Mouse (Mus musculus) stomach, postnatal 0 days (tissue): ENCODE data around the gene Ehd4. TPM values are rescaled to one million over a fixed set of nuclear protein-coding genes. Genes with fewer than 3 reads are reported as not detected.

Source experiments
- ATAC-seq: fragments of 200-750 bp; cut with Nextera tagmentation; 2 replicates; pipeline ENCODE4 v1.8.0; 2017; ENCODE audit not compliant: low FRiP score, low TSS enrichment
- DNase-seq: peaks from one replicate; pipeline ENCODE4 v3.0.0-alpha.2; 2016; ENCODE audit warnings: low spot score
- H3K27ac ChIP-seq: fragments of 300-500 bp; sonication (generic); replicated peaks from 2 replicates; pipeline ENCODE4 v1.5.1; 2014; ENCODE audit warnings: mild to moderate bottlenecking, control low read depth
- H3K27me3 ChIP-seq: fragments of 300-500 bp; sonication (generic); 2 replicates; pipeline ENCODE4 v1.6.1; 2014; ENCODE audit warnings: low read length; ENCODE audit not compliant: control insufficient read depth, insufficient read depth
- H3K36me3 ChIP-seq: fragments of 300-500 bp; sonication (generic); 2 replicates; pipeline ENCODE4 v1.6.1; 2014; ENCODE audit warnings: low read length, mixed read lengths; ENCODE audit not compliant: control insufficient read depth, insufficient read depth
- H3K4me1 ChIP-seq: fragments of 300-500 bp; sonication (generic); replicated peaks from 2 replicates; pipeline ENCODE4 v1.6.1; 2014; ENCODE audit warnings: antibody characterized with exemption; ENCODE audit not compliant: control insufficient read depth, insufficient read depth
- H3K4me2 ChIP-seq: fragments of 300-500 bp; sonication (generic); replicated peaks from 2 replicates; pipeline ENCODE4 v1.6.1; 2014; ENCODE audit warnings: low read depth, mild to moderate bottlenecking, control low read depth, moderate library complexity
- H3K4me3 ChIP-seq: fragments of 300-500 bp; sonication (generic); 2 replicates; pipeline ENCODE4 v1.5.1; 2014; ENCODE audit warnings: low read depth, low read length, control low read depth
- H3K9ac ChIP-seq: fragments of 300-500 bp; sonication (generic); 2 replicates; pipeline ENCODE4 v1.6.1; 2014; ENCODE audit warnings: mild to moderate bottlenecking, low read length, control low read depth, mixed read lengths
- H3K9me3 ChIP-seq: fragments of 300-500 bp; sonication (generic); 2 replicates; pipeline ENCODE4 v1.6.1; 2016; ENCODE audit warnings: low read length; ENCODE audit not compliant: control insufficient read depth
- CTCF ChIP-seq: IDR thresholded peaks from 2 replicates; pipeline ENCODE4 v1.5.1; 2016; ENCODE audit warnings: antibody characterized with exemption, low read depth, mild to moderate bottlenecking, moderate library complexity
- EP300 ChIP-seq: optimal IDR thresholded peaks from 2 replicates; pipeline ENCODE3; 2016; ENCODE audit warnings: antibody characterized with exemption
- WGBS: fragments of 180-500 bp; shearing (Covaris S2); extraction: QIAGEN DNeasy Blood & Tissue Kit; methylation state at CpG from one replicate; pipeline ENCODE4 v1.1.7; 2014; 5-methylcytosine and 5-hydroxymethylcytosine counted together
- polyA plus RNA-seq: library from polyadenylated mRNA; unstranded; fragments of >200 nt; fragmentation: Nextera tagmentation; extraction: Ambion mirVana; gene quantifications from 2 replicates; pipeline ENCODE4 v1.2.1, GENCODE M21; 2015

The Ehd4 gene
- polyA plus RNA-seq, 1 experiment from 2014 or later, result 75.1 TPM

DNA sequence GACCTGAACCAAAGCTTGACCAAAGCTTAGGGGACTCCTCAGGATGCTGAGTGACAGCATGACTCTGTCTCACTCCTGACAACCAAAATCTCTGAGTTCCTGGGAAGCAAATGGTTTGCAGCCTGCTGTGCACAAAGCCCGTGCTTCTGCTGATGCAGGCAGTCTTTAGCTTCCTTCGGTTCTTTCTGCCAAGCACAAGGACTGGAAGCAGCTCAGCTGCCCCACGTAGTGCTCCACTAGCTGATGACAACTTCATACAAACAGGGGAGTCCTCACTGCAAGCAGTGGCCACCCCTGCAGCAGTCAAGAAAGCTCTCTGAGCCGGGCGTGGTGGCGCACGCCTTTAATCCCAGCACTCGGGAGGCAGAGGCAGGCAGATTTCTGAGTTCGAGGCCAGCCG lies 11.1 kb upstream of the Ehd4 start:
- Histone ChIP-seq H3K4me2 (no peak overlapping the region), H3K9ac (no peak overlapping the region), H3K4me1 (no peaks in the 10 kb centered on the region), H3K27ac (no peak overlapping the region), H3K27me3 (no peaks in the 10 kb centered on the region), H3K9me3 (no peaks in the 10 kb centered on the region), H3K4me3 (no peak overlapping the region), H3K36me3 (no peaks in the 10 kb centered on the region)
- no peak for ATAC-seq
- TF ChIP-seq CTCF, result no peak
- no peak for TF ChIP-seq EP300
- WGBS, result 65% methylated on average over 10 of the region's 10 CpGs
- no peak for DNase-seq

DNA sequence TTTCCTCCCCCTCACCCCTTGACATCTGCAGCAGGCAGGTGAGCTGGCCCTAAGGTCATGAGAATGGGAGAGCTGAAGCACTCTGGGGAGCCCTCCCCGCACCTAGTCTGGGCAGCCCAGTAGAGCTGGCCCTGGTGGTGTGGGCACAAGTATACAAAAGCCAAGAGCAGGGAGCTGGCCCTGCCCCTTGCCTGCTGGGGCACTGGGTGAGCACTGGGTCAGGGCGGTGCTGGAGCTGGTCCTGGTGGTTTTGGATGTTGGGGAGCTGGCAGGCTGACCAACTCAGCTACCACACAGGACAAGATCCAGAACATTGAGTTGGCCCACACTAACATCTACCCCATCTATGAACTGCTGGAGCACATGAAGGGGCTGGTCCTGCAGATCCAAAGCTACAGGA lies 5.0 kb upstream of the Ehd4 start:
- H3K4me3 ChIP-seq, result no peak overlapping the region
- WGBS, result 78% methylated on average over 2 of the region's 2 CpGs
- TF ChIP-seq CTCF (no peak), EP300 (no peak)
- no peaks in the 10 kb centered on the region for H3K36me3 ChIP-seq
- no peak overlapping the region for H3K9ac ChIP-seq
- no peak overlapping the region for H3K4me2 ChIP-seq
- DNase-seq (no peak), ATAC-seq (no peak)
- no peaks in the 10 kb centered on the region for H3K4me1 ChIP-seq
- H3K27me3 ChIP-seq, result no peaks in the 10 kb centered on the region
- no peak overlapping the region for H3K27ac ChIP-seq
- H3K9me3 ChIP-seq, result no peaks in the 10 kb centered on the region

DNA sequence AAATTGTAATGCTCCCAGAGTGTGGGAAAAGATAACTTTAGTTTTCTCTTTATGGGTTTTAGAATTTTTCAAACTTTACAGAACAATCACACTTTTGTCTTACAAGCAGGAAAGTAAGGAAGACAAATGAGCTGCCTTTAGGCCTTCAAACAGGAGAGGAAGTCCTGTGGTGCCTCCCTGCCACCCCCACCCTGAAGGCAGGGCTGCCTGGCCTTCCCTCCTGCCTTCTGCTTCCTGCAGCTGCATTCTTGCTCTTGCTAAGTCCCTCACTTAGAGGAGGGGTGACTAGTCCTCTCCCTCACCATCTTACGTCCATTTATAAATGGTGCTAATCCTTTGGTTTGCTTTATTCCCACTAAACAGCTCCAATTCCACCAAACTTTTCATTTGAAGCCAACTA lies 4.4 kb upstream of the Ehd4 start:
- 45% methylated on average over 1 of the region's 1 CpGs for WGBS
- DNase-seq, result no peak

DNA sequence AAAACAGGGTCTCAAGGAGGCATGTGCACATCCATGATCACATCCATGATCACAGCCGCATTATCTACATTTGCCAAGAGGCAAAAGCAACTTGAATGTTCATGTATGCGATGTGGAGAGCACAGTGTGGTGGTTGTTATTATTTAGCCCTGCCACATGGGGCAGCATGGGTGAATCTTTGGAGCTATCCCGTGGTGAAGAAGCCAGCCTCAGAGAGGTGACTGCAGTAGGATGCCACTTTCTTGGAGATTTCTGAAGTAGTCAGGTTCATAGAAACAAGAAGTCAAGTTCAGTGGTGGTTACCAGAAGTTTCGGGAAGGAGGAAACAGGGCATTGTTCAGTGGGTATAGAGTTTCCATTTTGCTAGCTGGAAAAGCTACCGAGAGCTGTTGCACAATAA lies 3.6 kb upstream of the Ehd4 start:
- H3K4me1 ChIP-seq, result no peaks in the 10 kb centered on the region
- H3K4me2 ChIP-seq, result no peak overlapping the region
- no peak overlapping the region for H3K4me3 ChIP-seq
- no peak overlapping the region for H3K9ac ChIP-seq
- 52% methylated on average over 5 of the region's 5 CpGs for WGBS
- no peaks in the 10 kb centered on the region for H3K36me3 ChIP-seq
- TF ChIP-seq EP300, result no peak
- TF ChIP-seq CTCF, result peak; percentile 53
- ATAC-seq, result no peak
- H3K27ac ChIP-seq, result no peak overlapping the region
- H3K27me3 ChIP-seq, result no peaks in the 10 kb centered on the region
- no peaks in the 10 kb centered on the region for H3K9me3 ChIP-seq
- DNase-seq, result no peak

More for the DNA sequence above, 4.4 kb upstream of the Ehd4 start:
- Histone ChIP-seq H3K4me1 (no peaks in the 10 kb centered on the region), H3K4me3 (no peak overlapping the region), H3K4me2 (no peak overlapping the region), H3K27me3 (no peaks in the 10 kb centered on the region), H3K9me3 (no peaks in the 10 kb centered on the region), H3K9ac (no peak overlapping the region), H3K36me3 (no peaks in the 10 kb centered on the region), H3K27ac (no peak overlapping the region)
- no peak for TF ChIP-seq EP300
- no peak for TF ChIP-seq CTCF
- no peak for ATAC-seq

DNA sequence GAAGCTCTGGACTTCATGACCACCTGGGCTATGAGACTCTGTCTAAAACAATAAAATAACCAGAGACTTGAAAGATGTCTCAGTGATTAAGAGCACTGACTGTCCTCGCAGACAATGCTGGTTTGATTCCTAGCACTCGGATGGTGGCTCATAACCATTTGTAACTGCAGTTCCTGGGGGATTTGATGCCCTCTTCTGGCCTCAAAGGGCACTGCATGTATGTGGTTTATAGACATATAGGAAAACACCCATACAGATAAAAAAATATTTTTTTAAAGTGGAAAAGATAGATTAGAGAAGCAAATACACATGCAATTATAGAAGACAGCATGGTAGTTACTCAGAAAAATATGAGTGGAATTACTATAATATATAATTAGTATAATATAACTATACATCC lies 3.2 kb upstream of the Ehd4 start:
- Histone ChIP-seq H3K36me3 (no peaks in the 10 kb centered on the region), H3K27ac (no peak overlapping the region), H3K4me3 (no peak overlapping the region), H3K27me3 (no peaks in the 10 kb centered on the region), H3K9ac (no peak overlapping the region), H3K4me2 (no peak overlapping the region), H3K4me1 (no peaks in the 10 kb centered on the region), H3K9me3 (no peaks in the 10 kb centered on the region)
- peak; percentile 47 for TF ChIP-seq CTCF
- TF ChIP-seq EP300, result no peak
- ATAC-seq (no peak), DNase-seq (no peak)
- WGBS, result 69% methylated on average over 2 of the region's 2 CpGs

DNA sequence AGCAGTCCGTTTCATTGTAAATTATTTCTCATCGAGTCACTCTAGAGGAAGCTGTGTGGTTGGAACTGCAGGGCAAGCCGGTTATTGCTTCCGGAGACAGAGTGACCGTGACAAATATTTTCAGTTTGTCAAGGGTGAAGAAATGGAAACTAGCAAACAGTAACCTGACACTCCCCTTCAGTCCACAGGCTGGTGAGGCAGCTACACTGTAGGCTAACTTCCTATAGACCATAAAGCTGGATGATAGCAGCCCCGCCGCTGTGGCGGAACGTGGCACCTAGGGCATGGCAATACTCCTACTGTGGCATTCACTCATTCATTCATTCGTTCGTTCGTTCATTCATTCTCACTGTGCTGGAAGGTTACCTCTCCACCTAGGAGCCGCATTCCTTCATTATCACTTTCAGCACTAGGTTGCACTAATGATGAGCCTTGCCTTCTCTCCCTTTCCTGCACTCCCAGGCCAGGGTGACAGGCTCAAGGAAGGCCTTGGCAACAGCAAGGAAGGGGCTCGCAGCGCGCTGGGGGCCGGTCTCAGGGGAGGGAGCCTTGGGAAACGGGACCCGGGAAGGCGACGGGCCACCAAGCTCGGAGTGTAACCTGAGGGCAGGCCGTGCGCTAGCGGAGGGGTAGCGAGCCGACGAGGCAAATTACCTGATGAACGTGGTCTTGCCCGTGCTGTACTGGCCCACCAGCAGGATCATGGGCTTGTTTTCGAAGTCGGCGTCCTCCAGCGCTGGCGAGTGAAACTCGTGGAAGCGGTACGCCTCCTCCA lies 633 bp downstream of the Ehd4 start:
- peak overlapping the region; percentile 99 for H3K4me2 ChIP-seq
- H3K27ac ChIP-seq, result peak overlapping the region; percentile 85
- no peaks in the 10 kb centered on the region for H3K9me3 ChIP-seq
- peak; percentile 65 for DNase-seq
- ATAC-seq, result peak; percentile 80
- no peaks in the 10 kb centered on the region for H3K27me3 ChIP-seq
- no peaks in the 10 kb centered on the region for H3K36me3 ChIP-seq
- H3K9ac ChIP-seq, result peak overlapping the region; percentile 77
- no peaks in the 10 kb centered on the region for H3K4me1 ChIP-seq
- no peak for TF ChIP-seq EP300
- no peak for TF ChIP-seq CTCF
- WGBS, result under 1% methylated on average over 38 of the region's 38 CpGs
- peak overlapping the region; percentile 84 for H3K4me3 ChIP-seq
